Mouse (Mus musculus) forebrain, embryonic 13.5 days (tissue): ENCODE data around the gene Cox14. TPM values are rescaled to one million over a fixed set of nuclear protein-coding genes. Genes with fewer than 3 reads are reported as not detected.

Experiments
- ATAC-seq: fragments of 200-750 bp; cut with Nextera tagmentation; 2 replicates; pipeline ENCODE4 v1.8.0; 2017
- H3K27ac ChIP-seq: fragments of 300-500 bp; sonication (generic); 2 replicates; pipeline ENCODE4 v1.5.1; 2015; ENCODE audit warnings: inconsistent platforms, mild to moderate bottlenecking, moderate library complexity
- H3K27me3 ChIP-seq: fragments of 300-500 bp; sonication (generic); 2 replicates; pipeline ENCODE4 v1.6.1; 2015; ENCODE audit warnings: mild to moderate bottlenecking, inconsistent platforms
- H3K36me3 ChIP-seq: fragments of 300-500 bp; sonication (generic); 2 replicates; pipeline ENCODE4 v1.6.1; 2015; ENCODE audit warnings: mild to moderate bottlenecking, inconsistent platforms; ENCODE audit not compliant: poor library complexity, severe bottlenecking
- H3K4me1 ChIP-seq: fragments of 300-500 bp; sonication (generic); 2 replicates; pipeline ENCODE4 v1.6.1; 2015; ENCODE audit warnings: inconsistent platforms
- H3K4me2 ChIP-seq: fragments of 300-500 bp; sonication (generic); 2 replicates; pipeline ENCODE4 v1.6.1; 2015; ENCODE audit warnings: inconsistent platforms, mild to moderate bottlenecking, moderate library complexity
- H3K4me3 ChIP-seq: fragments of 300-500 bp; sonication (generic); 2 replicates; pipeline ENCODE4 v1.5.1; 2015; ENCODE audit warnings: mild to moderate bottlenecking, inconsistent platforms
- H3K9ac ChIP-seq: fragments of 300-500 bp; sonication (generic); 2 replicates; pipeline ENCODE4 v1.6.1; 2015; ENCODE audit warnings: mild to moderate bottlenecking, inconsistent platforms
- H3K9me3 ChIP-seq: fragments of 300-500 bp; sonication (generic); replicated peaks from 2 replicates; pipeline ENCODE4 v1.6.1; 2016; ENCODE audit warnings: inconsistent platforms
- WGBS: fragments of 180-500 bp; shearing (Covaris S2); methylation state at CpG from one replicate; pipeline ENCODE4 v1.1.7; 2015; 5-methylcytosine and 5-hydroxymethylcytosine counted together
- polyA plus RNA-seq: library from polyadenylated mRNA; unstranded; fragments of >200 nt; fragmentation: Nextera tagmentation; extraction: Ambion mirVana; gene quantifications from 2 replicates; pipeline ENCODE4 v1.2.1, GENCODE M21; 2015

Cox14 gene
- polyA plus RNA-seq, 1 experiment from 2014 or later = 190 TPM

DNA sequence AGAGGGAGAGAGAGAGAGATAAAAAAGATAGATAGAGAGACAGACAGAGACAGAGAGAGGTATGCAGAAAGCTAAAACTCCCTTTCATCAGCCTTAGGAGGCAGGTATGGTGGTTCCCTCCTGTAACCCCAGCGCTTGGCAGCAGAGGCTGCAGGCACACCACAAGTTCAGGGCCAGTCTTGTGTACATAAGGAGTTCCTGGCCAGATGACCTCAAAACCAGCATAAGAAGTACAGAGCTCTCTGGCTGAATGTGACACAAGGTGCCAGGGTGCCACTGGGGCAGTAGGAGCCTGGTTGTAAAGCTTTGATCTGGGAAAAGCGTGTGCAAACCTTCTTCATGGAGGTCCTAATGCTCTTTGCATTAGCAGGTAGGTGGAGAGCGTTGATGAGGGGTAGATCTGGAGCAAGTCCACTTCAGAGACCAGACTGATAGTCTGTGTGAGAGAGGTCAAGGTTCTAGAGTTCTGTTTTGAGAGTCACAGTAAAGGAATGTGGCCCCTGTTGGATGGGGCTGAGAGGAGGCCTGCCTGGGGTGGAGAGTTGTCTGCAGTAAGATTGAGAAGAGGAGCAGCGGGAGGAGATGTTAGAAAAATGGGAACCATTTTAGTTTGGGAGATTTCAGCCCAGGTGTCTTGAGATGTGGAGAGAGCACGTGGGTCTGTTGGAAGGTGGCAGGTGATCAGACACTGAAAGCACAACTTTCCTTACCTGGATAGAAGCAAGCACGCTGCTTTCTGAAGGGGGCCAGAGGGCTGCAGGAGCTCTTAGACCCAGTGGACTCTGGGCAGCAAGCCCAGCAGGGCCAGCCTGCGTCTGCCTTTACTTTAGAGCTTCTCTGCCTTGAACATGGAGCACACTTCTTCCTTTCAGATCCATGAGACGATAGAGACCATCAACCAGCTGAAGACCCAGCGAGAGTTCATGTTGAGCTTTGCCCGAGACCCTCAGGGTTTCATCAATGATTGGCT lies 14.9 kb upstream of the Cox14 start:
- H3K36me3 ChIP-seq = peaks cover 95% of the 10 kb centered on the region
- no peak for ATAC-seq
- H3K4me1 ChIP-seq = peaks cover 7% of the 10 kb centered on the region
- H3K9ac ChIP-seq = no peak overlapping the region
- no peak overlapping the region for H3K4me2 ChIP-seq
- no peak overlapping the region for H3K27ac ChIP-seq
- WGBS = 90% methylated on average over 10 of the region's 10 CpGs
- H3K9me3 ChIP-seq = no peaks in the 10 kb centered on the region
- no peak overlapping the region for H3K4me3 ChIP-seq
- no peaks in the 10 kb centered on the region for H3K27me3 ChIP-seq

DNA sequence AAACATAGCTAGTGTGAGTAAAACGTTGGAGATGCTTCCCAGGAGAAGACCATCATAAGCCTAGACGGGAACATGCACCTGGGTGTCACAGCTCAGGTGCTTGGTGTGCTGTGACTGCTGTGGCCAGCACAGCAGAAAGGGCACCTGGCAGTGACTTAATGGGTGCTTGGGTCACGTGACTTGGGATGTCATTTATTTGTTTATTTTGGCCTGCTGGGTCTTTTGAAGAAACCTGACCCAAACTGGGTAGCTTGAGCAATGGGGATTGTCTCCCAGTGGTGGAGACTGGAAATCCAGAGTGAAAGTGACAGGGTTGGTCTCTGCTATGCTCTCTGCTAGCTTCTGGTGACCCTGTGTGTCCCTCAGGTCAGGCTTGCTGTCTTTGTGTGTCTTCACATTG lies 13.9 kb upstream of the Cox14 start:
- no peaks in the 10 kb centered on the region for H3K27me3 ChIP-seq
- H3K36me3 ChIP-seq = peaks cover 86% of the 10 kb centered on the region
- ATAC-seq = no peak
- no peak overlapping the region for H3K4me3 ChIP-seq
- WGBS = 74% methylated on average over 3 of the region's 3 CpGs
- H3K4me2 ChIP-seq = no peak overlapping the region
- peaks cover 17% of the 10 kb centered on the region for H3K4me1 ChIP-seq
- no peaks in the 10 kb centered on the region for H3K9me3 ChIP-seq
- H3K27ac ChIP-seq = no peak overlapping the region
- H3K9ac ChIP-seq = no peak overlapping the region

DNA sequence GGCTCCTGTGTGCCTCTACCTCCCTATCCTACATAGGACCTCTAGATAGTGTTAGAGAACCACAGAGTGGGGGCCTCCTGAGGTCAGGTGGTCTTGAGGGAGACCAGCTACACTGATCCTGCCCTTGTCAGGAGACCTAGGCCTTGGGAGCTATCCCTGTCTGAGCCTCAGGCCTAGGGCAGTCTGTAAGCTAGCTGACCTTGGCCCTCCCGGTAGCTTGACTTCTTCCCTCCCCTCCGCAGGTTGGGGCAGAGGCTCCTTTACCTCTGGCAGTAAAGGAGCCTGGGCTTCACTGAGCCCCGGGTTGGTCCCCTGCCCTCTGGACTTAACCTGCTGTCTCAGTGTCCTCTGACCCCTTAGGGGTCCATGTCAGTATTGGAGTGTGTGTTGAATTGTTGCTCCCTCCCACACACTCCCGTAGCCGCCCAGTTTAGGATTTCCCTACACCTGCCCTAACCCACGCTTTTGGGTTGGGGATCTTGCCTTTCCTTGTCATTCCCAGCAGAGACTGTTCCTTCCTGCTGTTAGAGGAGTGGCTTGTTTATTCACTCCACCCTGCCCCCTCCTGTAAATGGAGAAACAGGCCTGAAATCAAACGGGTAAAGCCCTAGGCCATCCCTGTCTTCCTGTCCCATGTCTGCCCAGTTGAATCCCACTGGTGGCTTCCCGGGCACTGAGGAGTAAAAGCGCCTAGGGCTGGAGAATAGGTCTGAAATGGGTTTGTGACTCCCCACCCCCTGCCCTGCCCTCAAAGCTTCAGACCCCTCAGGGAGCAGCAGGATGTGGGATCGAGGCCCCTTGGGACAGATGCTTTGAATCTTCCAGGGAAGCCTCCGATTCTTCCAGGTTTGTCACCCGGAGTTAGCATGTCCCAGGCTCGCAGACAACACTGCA lies 12.5 kb upstream of the Cox14 start:
- Histone ChIP-seq H3K27ac (peak overlapping the region; percentile 84), H3K4me1 (peaks cover 24% of the 10 kb centered on the region), H3K36me3 (peaks cover 78% of the 10 kb centered on the region)

DNA sequence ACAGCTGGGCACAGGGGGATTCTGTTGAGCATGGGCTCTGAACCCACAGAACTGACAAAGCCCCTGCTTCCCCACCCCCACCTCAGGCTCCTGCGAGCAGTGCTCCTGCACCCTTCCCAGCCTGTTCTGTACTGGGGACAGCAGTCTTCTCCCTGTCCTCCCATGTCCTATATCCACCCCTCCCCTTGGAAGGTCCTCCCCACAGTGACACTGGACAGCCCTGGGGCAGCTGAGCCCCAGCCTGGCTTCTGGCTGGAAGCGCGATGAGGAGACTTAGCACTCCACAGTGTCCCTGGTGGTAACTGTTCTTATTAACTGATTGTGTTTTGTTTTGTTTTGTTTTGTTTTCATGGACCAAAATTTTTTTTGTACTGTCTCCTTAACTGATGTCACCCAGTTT lies 11.8 kb upstream of the Cox14 start:
- Histone ChIP-seq H3K9me3 (no peaks in the 10 kb centered on the region), H3K27me3 (no peaks in the 10 kb centered on the region), H3K27ac (peak overlapping the region; percentile 84), H3K4me1 (peaks cover 24% of the 10 kb centered on the region), H3K4me2 (no peak overlapping the region), H3K9ac (no peak overlapping the region), H3K4me3 (no peak overlapping the region), H3K36me3 (peaks cover 76% of the 10 kb centered on the region)
- no peak for ATAC-seq
- 76% methylated on average over 3 of the region's 3 CpGs for WGBS

More for the DNA sequence above, 12.5 kb upstream of the Cox14 start:
- H3K9me3 ChIP-seq = no peaks in the 10 kb centered on the region
- ATAC-seq = no peak
- H3K4me2 ChIP-seq = no peak overlapping the region
- no peak overlapping the region for H3K4me3 ChIP-seq
- no peak overlapping the region; the same call in 1 of the 2 replicates for H3K9ac ChIP-seq
- no peaks in the 10 kb centered on the region for H3K27me3 ChIP-seq
- 69% methylated on average over 13 of the region's 13 CpGs for WGBS

DNA sequence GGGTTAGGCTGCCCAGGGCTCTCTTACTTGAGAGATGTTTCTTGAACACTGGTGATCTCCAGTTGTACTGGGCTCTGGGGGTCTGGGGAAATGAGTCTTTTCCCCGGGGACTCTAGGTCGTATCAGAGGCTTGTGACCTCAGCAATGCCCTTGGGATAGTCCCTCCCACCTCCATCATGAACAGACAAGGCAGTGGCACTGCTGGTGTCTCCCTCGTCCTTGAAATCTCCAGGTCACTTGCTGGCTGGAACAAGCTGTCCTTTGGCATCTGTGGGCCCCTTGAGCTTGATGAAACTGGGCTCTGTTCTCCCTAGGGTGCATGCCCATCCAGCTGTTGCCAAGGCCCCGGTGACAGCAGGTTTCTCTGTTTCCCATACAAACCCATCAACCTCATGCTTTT lies 11.2 kb upstream of the Cox14 start:
- Histone ChIP-seq H3K27me3 (no peaks in the 10 kb centered on the region), H3K9ac (no peak overlapping the region), H3K9me3 (no peaks in the 10 kb centered on the region), H3K4me3 (no peak overlapping the region), H3K27ac (peak overlapping the region; percentile 84), H3K4me1 (peaks cover 24% of the 10 kb centered on the region), H3K36me3 (peaks cover 75% of the 10 kb centered on the region), H3K4me2 (no peak overlapping the region)
- WGBS = 80% methylated on average over 4 of the region's 4 CpGs
- no peak for ATAC-seq

DNA sequence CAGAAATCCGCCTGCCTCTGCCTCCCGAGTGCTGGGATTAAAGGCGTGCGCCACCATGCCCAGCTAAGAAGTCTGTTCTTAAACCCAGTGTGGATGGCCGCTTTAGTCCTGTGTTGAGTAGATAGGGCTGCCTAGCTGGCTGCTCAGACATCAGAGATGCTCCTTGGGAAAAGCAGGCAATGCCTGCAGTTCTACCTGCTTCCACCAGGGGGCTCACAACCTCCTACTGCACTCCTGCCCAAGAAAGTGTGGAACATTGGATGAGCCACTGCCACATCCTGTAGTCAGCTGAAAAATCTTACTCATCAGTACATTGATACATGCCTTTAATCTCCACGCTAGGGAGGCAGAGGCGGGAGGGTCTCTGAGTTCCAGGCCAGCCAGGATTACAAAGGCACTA lies 10.6 kb upstream of the Cox14 start:
- Histone ChIP-seq H3K36me3 (peaks cover 69% of the 10 kb centered on the region), H3K4me2 (no peak overlapping the region), H3K9me3 (no peaks in the 10 kb centered on the region), H3K27ac (peak overlapping the region; percentile 84), H3K9ac (no peak overlapping the region), H3K4me3 (no peak overlapping the region), H3K4me1 (peaks cover 24% of the 10 kb centered on the region), H3K27me3 (no peaks in the 10 kb centered on the region)
- peak; percentile 54 for ATAC-seq
- WGBS = 56% methylated on average over 7 of the region's 7 CpGs

DNA sequence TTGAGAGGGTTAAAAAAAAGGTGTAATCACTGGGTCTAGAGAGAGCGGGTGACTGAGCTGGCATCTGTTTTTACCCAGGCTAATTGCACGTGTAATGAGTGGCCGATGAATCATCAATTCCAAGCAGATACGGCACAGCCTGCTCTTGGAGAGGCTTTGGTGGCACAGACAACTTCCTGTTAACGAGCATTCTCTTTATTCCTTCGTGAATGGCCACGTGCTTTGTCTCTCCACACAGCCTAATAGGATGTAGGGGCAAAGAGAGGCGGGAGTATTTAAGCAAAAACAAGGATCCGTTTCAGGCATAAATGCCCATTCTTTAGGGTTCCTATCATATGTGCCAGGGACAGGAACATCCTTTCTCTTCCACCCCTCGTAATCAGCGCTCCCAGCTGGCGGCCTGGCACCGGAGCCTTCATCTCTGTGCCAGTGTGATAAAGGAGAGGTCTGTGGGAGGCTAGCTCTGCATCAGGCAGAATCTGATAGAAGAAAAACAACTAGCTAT lies 10.0 kb upstream of the Cox14 start:
- H3K9ac ChIP-seq = 0 out of 2 replicates have a peak overlapping the region, but pooled peaks have one; percentile 3
- peak; percentile 48 for ATAC-seq
- H3K4me2 ChIP-seq = no peak overlapping the region
- 34% methylated on average over 13 of the region's 13 CpGs for WGBS
- H3K27ac ChIP-seq = peak overlapping the region; percentile 84
- H3K4me1 ChIP-seq = peaks cover 24% of the 10 kb centered on the region
- H3K36me3 ChIP-seq = peaks cover 66% of the 10 kb centered on the region
- H3K4me3 ChIP-seq = no peak overlapping the region
- no peaks in the 10 kb centered on the region for H3K9me3 ChIP-seq
- H3K27me3 ChIP-seq = no peaks in the 10 kb centered on the region

DNA sequence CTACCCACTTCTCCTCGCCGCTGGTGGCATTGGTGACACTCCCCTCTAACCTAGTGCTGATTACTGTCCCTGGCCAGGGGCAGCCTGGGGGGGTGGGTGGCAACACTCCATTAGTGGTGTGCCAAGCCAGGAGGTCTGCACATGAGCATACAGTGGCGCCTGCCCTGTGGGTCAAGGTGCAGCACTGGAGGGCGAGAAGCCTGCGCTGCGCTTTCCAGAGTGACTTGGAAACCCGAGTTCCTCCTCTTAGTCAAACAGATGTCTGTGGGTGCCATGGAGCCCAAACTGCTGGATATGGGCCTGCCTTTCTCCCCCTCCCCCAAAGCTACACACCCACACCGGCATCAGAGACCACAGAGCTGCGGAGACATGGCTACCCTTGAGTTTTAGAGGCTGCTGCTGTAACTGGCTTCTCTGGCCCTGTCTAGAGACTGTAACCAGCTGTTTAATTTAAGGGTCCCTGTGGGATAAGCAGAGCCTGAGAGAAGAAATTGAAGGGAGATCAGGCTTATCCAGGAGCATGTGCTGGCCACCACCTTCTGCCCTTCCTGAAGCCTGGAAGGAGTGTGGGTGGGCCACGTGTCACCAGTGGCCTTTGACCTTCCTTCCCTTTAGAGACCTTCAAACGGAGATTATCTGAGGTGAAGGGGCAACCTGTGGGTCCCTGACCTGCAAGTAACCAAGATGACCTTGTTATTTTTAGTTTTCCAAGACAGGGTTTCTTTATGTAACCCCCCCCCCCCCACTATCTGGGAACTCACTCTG lies 9.3 kb upstream of the Cox14 start:
- 81% methylated on average over 11 of the region's 11 CpGs for WGBS
- H3K27ac ChIP-seq = peak overlapping the region; percentile 84
- H3K9ac ChIP-seq = peak overlapping the region; percentile 3; the same call in 1 of the 2 replicates
- peaks cover 65% of the 10 kb centered on the region for H3K36me3 ChIP-seq
- H3K4me1 ChIP-seq = peaks cover 24% of the 10 kb centered on the region
- no peaks in the 10 kb centered on the region for H3K9me3 ChIP-seq
- H3K4me3 ChIP-seq = no peak overlapping the region
- ATAC-seq = peak; percentile 13; the same call in 1 of the 2 replicates
- no peaks in the 10 kb centered on the region for H3K27me3 ChIP-seq
- H3K4me2 ChIP-seq = no peak overlapping the region

DNA sequence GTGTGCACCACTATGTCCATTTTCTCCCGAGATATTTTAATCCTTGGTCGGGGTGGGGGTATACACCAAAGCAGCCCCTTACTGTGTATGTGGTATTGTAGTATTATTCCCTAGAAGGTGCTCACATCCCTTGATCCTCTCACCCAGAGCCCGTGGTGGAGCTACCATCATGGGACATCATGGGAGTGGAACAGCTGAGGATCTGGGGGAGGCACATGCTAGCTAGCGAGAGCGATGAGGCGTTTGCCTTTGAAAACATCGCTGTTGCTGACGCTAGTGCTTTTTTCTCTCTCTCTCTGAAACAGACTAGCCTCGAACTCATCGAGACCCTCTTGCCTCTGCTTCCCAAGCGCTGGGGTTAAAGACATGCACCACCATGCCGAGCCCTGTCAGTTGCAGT lies 8.6 kb upstream of the Cox14 start:
- Histone ChIP-seq H3K27ac (peak overlapping the region; percentile 84; the same call in 1 of the 2 replicates), H3K27me3 (no peaks in the 10 kb centered on the region), H3K4me3 (no peak overlapping the region), H3K4me2 (no peak overlapping the region), H3K9me3 (no peaks in the 10 kb centered on the region), H3K36me3 (peaks cover 64% of the 10 kb centered on the region), H3K9ac (no peak overlapping the region), H3K4me1 (peaks cover 24% of the 10 kb centered on the region)
- WGBS = 85% methylated on average over 12 of the region's 12 CpGs
- no peak for ATAC-seq

DNA sequence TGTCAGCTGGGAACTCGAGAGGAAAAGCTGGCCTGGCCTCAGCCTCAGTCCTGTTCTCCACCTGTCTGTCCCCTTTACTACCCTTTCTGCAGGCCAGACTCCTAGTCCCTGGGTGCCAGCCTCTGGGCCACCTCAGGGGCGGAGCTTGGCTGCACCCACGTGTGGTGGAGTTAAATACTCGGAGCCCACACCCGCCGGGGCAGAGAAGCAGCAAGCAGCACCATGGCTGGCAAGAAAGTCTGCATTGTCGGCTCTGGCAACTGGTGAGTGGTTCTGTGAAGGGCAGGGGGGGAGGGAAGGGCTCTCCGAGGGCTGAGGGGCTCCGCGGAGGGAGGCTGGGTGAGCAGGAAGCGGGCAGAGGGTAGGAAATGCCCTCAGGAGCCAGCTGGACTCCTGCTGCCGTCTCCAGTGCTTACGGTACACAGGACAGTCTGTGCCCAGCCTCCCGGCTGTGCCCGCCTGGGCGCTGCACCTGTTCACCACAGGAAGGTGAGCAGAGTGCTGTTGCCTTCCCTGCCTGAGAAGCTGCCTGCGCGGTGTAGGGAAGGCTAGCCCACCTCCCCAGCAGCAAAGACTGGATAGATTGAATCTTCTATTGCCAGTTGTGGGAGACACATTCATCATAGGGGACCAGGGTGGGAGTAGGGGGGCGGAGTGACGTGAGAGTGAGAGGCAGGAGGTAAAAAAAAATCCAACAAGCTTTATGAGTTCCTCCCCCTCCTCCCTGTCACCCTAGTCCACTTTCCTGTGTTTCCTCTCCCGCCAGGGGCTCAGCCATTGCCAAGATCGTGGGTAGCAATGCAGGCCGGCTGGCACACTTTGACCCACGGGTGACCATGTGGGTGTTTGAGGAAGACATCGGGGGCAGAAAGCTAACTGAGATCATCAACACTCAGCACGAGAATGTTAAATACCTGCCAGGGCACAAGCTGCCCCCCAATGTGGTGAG lies 7.8 kb upstream of the Cox14 start, which contains the start of gene Gpd1:
TSS of gene Gpd1 (plus strand) at position 130 of the 949 bp plus-strand sequence.
- Histone ChIP-seq H3K9me3 (no peaks in the 10 kb centered on the region), H3K4me1 (peaks cover 24% of the 10 kb centered on the region), H3K4me3 (no peak within 1 kb of the TSS), H3K9ac (peak within 1 kb of the TSS; percentile 34), H3K36me3 (peaks cover 64% of the 10 kb centered on the region), H3K27ac (peak within 1 kb of the TSS; percentile 84), H3K27me3 (no peaks in the 10 kb centered on the region), H3K4me2 (no peak within 1 kb of the TSS)
- WGBS = 72% methylated on average over 26 of the region's 26 CpGs
- no peak for ATAC-seq
